Mouse (Mus musculus): Measurements from ENCODE around the gene Fam45a.

The Fam45a gene

DNA sequence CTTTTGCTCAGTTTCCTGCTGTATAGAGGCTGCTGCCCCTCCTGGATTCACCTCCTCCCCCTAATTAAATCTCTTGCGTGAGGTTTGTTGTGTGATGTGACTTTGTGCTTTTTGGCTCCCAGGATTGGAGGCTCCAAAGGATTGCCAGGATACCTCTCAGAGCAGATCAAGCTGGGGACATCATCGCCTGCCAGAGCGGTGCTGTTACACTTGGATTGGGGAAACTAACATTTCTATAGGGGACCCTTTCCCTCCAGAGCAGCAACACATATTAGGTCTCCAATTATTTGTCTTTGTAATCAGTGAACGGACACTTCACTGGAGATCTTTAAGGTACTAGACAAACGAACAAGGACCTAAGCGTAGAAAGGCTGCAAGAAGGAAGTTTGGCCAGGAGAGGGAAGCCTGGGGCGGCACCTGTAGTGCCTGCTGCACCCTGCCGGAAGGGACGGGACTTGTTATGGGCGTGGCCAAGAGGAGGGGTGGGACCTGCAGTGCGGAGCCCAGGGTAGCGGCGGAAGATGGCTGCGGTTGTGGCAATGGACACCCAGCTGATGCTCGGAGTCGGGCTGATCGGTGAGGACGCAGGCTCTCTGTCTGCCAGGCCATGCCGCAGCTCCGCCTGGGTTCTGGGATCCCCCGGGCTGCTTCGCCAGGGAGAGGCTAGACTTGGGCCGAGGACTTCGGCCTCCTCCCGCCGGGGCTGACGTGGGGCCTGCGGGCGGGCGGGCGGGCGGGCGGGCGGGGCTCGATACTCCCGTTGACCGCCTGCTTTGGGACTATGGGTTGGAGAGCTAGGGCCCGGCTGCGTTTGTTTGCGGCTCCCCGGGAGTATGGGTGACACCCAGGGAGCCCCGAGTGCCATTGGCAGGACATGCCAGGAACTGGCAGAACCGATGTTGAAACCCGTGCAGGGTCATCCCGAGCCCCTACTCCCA lies at the start of gene Fam45a:
Gene Fam45a, plus strand, starts transcription at position 488 of the 938 bp plus-strand sequence.
- DNase-seq (ENCODE audit: extremely low read depth, insufficient read length, low spot score), result peak; percentile 95

DNA sequence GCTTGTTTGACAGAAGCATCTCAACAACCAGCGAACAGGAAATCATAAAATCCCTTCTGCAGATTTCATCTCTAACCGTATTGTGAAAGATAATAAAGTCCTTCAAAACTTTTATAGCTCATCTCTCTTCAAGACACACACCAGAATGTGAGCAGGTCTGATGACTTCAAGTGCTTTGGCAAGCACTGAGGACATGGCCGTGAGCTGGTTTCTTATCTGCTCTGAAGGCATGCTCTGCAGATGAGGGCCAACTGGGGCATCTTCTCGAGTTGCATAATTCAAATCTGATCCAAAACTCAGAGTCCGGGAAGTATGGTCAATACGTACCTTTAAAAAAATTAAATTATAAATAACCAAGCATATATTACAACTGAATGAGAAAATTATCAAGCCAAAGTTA lies 38.0 kb upstream of the Fam45a start:
- no peak for DNase-seq (ENCODE audit: extremely low read depth, insufficient read length, low spot score)

DNA sequence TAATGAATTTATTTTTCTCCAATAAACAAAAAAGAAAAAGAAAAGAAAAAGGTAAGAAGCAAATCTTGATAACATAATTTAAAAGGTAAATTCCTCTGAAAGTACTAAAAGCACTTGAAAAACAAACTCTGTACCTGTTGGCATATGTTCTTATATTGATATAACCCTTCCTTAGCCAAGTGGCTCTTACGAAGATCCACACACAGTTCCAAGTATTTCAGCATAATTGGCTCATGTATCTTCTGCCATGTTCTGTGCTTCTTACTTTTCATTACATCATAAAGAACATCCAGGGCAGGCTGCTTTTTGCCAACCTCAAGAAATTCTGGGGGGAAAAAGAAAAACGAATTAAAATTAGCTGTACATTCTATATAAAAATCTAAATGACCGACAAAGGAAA lies 29.4 kb upstream of the Fam45a start:
- no peak for DNase-seq (ENCODE audit: extremely low read depth, insufficient read length, low spot score)

DNA sequence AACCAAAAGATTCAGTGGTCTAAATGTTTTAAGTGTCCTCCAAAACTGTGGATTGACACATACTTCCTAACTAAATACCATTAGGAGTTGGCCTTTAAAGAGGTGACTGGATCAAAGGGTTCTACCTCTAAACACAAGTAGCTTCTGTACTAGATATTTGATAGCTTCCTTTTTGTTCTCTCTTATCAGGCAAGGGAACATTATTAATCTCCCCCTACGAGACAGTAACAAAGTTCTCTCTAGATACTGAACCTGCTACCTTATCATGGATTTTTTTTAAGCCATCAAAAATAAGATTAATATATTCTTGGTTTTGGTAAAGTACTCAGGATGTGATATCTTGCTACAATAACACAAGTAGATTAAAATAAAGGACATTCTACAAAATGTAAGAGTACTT lies 26.7 kb upstream of the Fam45a start:
- no peak for DNase-seq (ENCODE audit: extremely low read depth, insufficient read length, low spot score)

DNA sequence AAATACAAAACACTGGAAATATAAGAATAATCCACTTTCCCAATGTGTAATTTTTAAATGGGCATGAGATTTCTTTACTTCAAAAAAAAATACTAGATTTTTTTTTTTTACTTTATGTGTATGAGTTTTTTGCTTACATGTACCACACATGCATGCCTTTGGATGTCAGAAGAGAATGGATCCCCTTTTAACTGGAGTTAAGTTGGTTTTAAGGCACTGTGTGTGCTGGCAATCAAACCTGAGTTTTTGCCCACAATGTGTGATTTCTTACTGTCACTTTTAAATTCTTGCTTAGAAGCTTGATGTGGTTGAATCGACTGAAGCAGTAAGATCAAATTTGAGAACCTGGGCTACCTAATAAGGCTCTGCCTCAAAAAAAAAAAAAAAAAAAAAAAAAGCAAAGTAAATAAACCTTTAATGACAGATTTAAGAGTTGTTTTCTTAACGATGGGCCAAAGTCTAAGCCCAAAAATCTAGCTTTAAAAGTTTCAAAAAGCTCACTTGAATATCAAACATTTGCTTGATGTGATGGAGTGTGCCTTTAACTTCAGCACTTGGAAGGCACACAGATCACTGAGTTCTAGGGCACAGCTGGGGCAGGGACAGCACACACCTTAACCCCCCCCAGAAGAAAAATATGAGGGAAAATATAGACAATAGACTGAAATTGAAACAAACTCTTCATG lies 23.8 kb upstream of the Fam45a start:
- no peak for DNase-seq (ENCODE audit: extremely low read depth, insufficient read length, low spot score)

DNA sequence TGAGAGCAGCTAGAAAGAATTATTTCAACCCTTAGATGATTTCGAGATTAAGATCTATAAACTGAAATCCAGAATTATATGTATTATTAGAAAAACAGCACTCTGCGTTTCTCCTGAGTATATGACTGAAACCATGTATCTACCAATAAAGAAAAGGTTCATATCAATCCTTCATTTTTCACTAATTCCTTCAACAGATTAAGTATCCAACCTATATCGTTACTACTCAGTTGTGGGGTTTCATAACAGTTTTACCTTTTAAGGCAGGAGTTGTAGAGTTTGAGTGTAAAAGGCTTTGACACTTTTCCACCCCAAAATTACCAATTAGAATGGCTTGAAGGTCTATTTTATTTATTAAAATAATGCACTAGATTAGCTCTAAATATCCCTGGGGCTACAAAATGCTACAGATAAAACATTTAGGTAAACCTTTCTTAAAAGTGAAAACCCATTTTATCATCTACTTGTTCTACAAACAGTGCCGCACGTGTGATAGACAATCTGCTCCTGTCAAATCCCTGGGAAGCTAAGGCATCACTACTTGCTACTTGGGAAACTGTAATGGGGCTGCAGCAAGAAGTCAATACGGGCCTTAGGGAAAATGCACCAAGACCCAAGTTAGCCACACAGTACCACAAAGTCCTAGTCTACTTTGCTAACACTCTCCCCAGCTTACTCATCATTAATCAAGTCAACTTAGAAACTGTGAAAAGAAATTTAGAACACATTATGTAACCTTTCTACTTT lies 23.0 kb upstream of the Fam45a start:
- DNase-seq (ENCODE audit: extremely low read depth, insufficient read length, low spot score), result no peak

DNA sequence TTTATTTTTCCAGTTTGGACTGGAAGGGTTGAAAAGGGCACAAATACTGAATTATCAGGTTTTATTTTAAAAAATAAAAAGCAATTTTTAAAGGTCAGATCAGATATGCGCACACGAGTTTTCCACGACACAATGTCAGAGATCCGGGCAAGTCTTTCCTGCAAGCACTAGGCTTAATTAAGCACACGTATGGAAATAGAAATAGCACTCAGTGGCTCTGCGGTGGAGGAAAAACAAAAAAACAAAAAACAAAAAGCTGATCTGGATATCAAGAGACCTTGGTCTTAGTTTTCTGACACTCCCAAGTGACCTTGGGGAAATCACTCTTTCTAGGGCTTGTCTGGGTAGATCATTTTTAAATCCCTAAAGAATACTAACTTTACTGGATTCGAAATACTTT lies 21.9 kb upstream of the Fam45a start:
- DNase-seq (ENCODE audit: extremely low read depth, insufficient read length, low spot score), result no peak

DNA sequence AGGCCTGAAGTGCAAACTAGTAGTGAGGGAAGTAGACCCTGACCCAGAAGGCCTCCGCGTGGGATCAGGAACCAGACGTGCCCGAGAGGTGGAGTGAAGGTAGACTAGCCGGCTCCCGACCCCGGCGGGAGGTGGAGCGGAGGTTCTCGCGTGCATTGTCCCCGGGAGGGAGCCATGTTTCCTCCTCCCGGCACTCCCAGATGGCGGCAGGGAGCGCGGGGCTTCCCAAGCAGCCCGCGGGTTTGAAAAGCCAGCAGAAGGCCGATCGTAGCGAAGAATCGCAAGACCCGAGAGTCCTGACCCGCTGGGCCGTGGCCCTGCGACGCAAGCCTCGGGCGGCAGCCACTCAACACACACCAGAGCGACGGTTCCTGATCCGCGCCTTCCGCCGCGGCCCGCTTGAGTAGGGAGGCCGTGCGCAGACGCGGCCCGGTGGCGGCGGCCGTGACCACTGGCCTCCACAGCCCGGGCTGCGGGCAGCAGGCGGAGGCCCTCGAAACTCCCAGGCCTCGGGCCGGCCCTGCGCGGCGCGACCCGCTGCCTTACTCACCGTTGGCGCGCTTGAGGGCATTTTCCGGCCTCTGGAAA lies 21.4 kb upstream of the Fam45a start:
- peak; percentile 81 for DNase-seq (ENCODE audit: extremely low read depth, insufficient read length, low spot score)

DNA sequence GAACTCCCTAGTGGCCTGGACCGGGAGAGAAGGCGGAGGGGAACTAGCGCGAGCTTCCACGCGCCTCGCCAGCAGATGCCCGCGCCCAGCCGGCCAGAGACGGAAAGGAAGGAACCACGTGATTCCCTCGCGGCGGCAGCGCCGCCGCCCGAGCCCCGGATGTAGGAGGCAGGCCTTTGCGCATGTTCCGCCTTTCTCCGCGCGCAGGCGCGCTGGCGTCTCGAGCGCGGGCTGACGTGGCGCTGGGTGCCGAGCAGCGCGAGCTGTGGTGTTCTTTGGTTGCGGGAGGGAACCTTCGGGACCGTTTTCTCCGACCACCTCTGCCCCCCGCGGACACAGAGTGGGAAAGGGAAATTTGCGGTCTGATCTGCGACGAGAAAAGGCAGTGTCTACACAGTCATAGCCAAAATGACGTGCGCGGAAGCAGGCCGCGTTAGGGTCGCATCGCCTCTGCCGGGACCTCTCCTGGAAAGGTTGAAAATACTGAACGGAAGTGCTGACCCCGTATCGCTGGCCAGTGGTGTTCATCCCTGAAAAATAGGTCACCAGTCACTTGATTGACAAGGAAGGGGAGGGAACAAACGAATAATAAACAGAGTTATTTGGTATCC lies 20.7 kb upstream of the Fam45a start, which contains the start of gene Eif3a:
Gene Eif3a, minus strand, starts transcription at position 108 of the 611 bp plus-strand sequence.
- DNase-seq (ENCODE audit: extremely low read depth, insufficient read length, low spot score), result peak; percentile 98

DNA sequence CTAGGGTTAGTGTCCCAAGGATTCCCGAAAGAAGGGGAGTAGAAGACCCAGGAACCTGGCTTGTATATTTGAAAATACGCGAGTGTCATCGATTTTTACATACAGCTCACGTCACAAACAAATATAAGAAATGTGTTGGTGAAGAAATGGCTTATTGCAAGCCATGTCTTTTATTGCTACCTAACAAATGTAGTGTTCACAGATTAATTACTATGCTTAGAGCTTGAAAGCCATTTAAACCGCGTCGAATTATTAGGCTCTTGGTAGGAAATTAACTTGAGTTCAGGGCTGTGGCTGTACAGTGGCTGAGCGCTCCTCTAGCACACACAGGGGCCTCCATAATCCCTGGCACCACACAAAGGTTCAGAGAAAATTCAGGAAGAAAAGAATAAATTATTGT lies 20.2 kb upstream of the Fam45a start:
- DNase-seq (ENCODE audit: extremely low read depth, insufficient read length, low spot score), result no peak

DNA sequence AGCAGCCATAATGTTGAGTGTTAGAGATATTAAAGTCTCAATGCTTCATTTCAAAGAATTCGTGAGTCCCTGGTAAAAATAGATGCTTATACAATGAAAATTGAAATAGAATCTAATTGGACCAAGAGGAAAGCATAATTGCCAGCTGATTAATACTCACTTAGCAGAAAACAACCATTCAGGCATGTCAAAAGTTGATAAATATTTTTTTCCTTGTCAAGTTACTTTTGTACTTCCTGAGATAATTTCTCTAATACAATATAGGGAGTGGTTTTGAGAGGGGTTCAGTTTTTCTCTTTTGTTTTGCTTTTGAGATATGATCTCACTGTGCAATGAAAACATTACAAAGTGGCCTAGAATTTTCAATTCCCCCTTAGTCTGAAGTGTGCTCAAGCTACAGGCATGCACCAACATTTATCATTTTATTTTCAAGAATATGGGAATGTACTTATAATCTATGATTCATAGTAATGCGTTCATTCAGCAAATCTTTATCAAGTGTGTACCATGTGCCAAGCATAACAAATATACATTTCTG lies 18.1 kb upstream of the Fam45a start:
- DNase-seq (ENCODE audit: extremely low read depth, insufficient read length, low spot score), result no peak

DNA sequence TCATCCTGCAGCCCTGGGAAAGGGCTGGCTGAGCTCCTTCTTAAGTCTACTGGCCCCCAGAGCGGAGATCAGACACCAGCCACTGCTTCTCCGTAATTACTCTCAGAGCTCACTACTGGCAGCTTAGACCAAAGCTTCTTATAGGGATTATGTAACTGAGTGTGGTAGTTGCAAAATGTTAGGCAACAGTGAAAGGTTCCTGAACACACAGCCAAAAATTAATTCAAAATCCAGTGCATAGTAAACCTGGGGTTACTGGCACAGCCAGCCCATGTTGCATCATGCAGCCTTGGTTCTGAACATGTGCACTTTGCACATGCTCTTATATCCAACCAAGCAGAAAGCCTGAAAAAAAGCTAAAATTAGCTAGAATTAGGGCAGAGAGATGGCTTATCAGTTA lies 16.1 kb upstream of the Fam45a start:
- DNase-seq (ENCODE audit: extremely low read depth, insufficient read length, low spot score), result no peak

DNA sequence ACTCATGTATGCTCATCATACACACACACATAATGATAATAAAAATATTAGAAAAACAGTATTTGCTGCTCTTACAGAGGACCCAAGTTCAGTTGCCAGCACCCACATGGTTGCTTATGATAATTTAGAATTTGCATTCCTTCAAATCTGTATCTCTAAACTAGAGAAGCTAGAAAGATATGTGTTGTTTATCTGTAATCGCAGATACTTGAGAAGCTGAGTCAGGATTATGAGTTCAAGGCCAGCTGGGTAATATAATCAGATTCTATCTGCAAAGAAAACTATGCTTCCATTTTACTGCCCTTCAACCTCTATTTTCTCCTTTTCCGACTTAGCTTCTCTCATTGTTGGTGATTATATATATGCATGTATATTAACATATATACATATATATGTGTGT lies 14.0 kb upstream of the Fam45a start:
- no peak for DNase-seq (ENCODE audit: extremely low read depth, insufficient read length, low spot score)

DNA sequence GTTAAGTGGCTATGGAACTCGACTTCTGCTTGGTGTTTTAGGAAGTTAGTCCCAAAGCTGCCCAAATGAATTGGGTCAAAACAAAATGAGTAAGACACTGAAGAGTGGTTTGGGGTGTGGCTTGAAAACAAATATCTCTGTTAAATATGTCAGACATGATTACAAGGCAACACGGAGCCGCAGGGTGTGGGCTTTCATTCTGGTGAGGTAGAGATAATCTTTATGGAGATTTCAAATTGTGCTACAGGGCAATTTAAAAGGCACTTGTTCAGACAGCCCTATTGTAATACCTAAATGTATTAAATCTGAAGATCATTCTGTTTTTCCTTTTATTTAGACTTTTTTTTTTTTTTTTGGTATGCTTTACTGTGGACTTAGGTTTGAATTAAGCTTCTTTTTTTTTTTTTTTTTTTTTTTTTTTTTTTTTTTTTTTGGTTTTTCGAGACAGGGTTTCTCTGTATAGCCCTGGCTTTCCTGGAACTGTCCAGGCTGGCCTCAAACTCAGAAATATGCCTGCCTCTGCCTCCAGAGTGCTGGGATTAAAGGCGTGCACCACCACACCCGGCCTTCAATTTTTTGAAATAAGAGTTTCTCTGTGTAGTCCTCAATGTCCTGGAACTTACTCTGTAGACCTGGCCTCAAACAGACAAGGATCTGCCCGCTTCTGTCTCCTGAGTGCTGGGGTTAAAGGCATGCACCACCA lies 11.4 kb upstream of the Fam45a start:
- no peak for DNase-seq (ENCODE audit: extremely low read depth, insufficient read length, low spot score)

DNA sequence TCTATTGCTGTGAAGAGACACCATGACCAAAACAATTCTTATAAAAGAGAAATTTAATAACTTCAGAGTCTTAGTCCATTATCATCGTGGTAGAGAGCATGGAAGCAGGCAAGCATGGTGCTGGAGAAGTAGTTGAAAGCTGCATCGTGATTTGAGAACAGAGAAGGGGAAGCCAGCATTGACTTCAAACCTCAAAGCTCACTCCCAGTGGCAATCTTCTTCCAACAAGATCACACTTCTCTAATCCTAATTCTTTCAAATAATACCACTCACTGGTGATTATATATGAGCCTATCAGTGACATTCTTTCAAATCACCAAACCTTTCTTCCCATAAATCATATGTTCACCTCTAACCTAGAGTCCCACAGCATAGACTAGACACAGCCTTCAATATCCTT lies 6.5 kb upstream of the Fam45a start:
- DNase-seq (ENCODE audit: extremely low read depth, insufficient read length, low spot score), result no peak

DNA sequence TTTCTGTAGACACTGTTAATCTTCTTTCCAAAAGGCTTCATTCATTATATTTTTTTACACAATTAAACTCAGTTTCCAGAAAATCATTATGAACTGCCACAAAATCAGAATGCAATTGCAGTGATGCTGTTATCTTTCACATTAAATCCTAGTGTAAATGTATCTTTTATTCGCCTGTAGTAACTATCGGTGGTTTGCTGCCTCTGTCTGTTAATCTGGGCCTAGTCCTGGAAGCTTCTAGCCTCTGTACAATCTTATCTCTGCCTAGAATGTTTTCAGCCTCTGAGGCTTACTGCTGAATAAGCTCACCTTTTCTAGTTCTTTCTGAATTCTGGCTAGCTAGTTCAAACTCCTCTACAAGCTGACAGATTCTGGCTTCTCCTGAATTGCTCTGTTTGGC lies 1.5 kb upstream of the Fam45a start:
- DNase-seq (ENCODE audit: extremely low read depth, insufficient read length, low spot score), result no peak

DNA sequence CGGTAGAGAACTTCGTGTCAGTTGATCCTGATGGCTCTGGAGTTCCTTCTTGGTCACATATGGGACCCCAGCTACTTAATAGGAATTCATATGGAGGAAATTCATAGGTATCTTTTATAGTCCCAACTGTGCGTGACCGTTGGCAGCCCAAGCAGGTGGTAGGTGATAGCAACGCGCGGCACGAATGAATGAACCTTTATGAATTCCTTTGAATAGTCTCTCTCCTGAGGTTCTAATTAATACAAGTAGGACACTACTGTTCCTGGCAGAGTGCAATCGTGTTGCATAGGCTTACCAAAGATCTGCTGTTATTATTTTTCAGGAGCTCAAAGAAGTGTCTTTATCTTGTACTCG lies 628 bp downstream of the Fam45a start:
- no peak for DNase-seq (ENCODE audit: extremely low read depth, insufficient read length, low spot score)

DNA sequence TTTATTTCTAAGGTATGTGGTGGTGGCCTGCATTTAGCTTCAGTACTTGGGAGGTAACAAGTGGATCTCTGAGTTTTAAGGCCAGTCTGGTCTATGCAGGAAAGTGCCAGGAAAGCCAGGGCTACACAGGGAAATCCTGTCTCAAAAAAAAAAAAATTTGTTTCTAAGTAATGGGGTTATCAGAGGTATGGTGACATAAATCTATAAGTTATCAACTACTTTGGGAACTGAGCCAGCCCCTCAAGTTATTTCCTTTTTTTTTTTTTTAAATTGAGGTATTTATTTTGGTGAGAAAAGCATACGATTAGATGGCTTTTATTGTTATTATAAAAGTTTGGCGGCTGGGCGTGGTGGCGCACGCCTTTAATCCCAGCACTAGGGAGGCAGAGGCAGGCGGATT lies 1.7 kb downstream of the Fam45a start:
- DNase-seq (ENCODE audit: extremely low read depth, insufficient read length, low spot score), result no peak

DNA sequence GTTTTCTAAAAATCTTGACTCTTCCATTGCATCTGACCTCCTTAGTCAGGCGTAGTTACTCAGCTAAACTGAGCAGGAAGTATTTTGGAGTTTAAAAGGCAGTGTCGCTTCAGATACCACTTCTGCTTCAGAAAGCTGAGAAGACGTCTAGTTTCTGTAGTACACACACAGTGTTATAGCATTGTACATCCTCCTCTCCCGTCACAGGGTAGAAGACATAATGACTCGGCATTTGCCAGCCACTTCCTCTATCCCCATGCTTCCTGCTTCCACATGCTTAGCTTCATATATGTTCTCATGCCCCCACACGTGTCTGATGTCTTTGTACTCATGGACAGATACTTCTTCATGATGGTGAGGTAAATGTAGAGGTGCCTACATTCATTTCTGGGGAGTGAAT lies 7.3 kb downstream of the Fam45a start:
- no peak for DNase-seq (ENCODE audit: extremely low read depth, insufficient read length, low spot score)

DNA sequence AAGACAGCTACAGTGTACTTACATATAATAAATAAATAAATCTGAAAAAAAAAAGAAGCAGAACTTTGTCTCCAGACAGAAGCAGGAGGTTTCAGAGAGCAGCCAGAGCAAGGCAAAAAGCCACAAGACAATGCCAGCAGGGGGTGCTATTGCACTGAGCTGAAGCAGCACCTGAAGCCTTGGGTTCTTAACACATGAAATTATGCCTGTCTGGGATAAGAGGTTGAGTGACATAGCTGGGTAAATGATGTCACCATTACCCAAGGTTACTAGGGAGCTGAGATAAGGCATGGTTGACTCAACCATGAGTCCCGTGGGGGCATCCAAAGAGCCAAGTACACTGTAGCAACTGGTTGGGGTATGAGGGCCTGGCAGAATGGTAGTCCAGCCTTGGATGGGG lies 26.4 kb downstream of the Fam45a start:
- DNase-seq (ENCODE audit: extremely low read depth, insufficient read length, low spot score), result peak; percentile 39

Measured in 3134 (cell line).